Mouse (Mus musculus) c-Kit-positive CD71-negative TER-119-negative erythroid progenitor cells, embryonic 14.5 days (primary cell): ENCODE measurements around the gene Fam198b.
"Not testable (repeated sequence)": the region's sequence is repeated elsewhere in the genome, so short reads cannot be mapped to it uniquely, and the experiment has no call there.

ENCODE experiments used
- DNase-seq: peaks from one replicate; pipeline ENCODE4 v3.0.0-alpha.2; 2013; ENCODE audit warnings: low read depth

Gene Fam198b

DNA sequence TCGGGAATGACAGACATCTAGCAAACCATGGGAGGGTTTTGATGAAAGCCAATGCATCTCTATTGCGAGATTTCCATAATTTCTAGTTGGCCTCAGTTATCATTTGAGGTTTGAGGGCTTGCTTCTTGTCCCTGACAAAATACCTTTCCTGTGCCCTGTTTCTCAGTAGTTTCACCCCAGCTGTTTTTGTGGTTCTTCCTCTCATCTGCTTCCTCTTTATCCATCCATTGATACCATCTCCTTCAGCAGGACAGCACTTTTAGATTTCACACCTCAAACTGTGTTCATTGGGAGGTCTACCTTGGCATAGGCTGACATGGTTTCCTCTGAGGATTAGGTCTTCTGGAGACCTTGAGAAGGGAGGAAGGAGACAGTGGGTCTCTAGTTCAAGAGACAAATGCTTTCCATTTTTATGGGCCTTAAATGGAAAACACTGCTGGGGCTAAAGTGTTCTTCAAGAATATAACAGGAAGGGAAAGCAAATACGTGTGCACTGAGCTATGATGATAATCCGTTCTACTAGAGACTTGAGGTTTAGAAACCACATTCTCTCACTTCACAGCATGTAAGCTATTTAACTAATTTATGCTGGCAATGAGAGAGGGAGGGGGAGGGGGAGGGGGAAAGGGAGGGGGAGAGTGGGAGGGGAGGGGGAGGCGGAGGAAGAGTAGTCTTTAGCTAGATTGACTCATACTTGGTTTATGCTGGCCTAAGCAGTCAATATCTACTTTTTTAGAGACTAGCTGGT, 41.8 kb downstream of the Fam198b start:
- DNase-seq = no peak

DNA sequence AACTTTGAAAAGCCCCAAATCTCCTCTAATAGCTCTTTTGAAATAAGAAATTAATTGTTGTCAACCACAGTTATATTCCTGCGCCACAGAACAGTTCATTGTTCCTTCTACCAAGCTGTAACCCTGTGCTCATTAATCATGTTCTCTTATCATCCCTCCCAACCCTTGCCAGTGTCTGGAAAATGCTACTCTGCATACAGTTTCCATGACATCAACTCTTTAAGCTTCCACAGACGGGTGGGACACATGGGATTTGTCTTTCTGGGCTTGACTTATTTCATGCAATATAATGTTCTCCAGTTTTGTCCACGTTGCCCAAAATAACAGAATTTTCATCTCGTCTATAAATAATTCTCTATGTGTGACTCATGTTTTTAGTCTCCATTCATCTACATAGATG, 42.7 kb downstream of the Fam198b start:
- DNase-seq = no peak

- DNase-seq = no peak
Measured at GRCm38 (mm10) chr3:79928409-79928808, 44.1 kb downstream of the Fam198b start.

DNA sequence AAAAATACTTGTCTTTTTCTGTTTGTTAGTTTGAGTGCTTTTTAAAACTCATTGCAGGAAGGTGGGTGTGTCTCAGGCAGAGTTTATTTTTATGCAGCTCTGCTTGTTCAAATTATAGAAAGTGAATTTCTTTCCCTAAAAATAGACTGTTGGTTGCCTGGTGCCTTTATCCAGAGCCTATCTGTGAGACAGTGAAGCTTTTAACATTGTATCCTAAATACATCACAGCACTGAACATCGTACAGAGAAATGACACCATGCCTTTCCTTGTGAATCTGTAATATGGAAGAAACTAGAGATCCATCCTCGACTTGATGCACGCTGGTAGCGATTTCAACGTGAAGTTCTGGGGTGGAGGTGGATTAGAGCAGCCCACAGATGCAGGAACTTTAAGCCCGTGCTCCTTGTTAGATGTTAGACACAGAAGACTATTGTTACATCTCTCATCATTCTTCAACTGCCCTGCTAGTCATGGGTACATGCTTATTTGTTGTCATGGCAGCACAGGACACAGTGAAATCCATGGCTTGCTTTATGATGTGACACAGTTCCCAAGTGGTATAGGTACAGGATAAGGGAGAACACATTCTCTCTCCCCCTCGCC, 45.9 kb downstream of the Fam198b start:
- DNase-seq = no peak

GRCm38 (mm10) chr3:79936213-79936612, 51.9 kb downstream of the Fam198b start:
- peak; percentile 29 for DNase-seq

DNA sequence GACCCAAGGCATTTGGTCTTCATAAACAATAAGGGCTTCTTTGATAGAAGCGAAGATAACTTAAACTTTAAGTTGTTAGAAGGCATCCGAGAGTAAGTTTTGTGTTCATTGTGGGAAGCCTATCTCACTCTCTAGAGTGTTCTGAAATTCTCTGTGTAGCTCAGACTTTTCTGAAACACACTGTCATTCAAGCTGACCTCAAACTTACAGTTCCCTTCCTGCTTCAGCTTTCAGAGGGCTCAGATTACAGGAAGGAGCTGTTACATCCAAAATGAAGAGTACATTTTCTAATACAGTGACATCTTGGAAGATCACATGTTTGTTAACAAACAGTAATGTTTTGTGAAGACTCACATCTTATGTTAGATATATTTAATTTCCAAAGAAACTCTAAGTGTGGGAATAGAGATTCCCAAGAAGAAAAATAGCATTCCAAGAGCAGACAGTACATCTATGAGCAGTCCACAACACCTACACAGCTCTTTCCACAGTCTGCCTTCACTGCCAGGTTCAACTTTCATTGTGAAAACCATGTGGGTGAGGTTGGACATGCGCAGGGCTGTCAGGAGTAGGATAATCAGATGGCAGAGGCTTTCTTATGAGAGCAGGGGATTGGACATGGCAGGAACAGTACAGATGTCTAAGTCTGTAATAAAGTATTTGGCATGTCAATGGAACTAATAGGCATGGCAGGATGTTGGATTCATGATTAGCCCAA, 52.6 kb downstream of the Fam198b start:
- DNase-seq = no peak

DNA sequence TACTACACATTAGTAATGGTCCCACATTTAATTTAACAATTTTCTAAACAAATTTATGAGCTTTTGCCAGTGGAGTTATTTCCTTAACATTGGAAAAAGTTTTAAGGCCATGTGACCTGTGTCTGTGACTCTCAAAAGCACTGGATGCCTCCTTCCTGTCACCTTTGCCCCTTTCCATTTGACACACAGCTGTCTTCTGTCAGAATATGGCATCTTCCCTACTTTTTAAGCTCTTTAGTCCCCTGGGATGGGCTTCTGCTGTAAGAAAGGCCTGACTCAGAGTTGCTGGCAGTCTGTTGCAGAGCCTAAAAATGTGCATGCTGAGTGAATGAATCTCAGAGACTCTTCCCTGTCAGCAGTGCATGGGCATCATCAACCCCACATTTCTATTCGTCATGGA, 63.4 kb downstream of the Fam198b start:
- no peak for DNase-seq

GRCm38 (mm10) chr3:79948151-79948550, 63.8 kb downstream of the Fam198b start:
- DNase-seq = no peak

GRCm38 (mm10) chr3:79953164-79953759, 68.9 kb downstream of the Fam198b start:
- DNase-seq = no peak

GRCm38 (mm10) chr3:79955262-79955661, 70.9 kb downstream of the Fam198b start:
- no peak for DNase-seq

GRCm38 (mm10) chr3:79956792-79957191, 72.5 kb downstream of the Fam198b start:
- no peak for DNase-seq

DNA sequence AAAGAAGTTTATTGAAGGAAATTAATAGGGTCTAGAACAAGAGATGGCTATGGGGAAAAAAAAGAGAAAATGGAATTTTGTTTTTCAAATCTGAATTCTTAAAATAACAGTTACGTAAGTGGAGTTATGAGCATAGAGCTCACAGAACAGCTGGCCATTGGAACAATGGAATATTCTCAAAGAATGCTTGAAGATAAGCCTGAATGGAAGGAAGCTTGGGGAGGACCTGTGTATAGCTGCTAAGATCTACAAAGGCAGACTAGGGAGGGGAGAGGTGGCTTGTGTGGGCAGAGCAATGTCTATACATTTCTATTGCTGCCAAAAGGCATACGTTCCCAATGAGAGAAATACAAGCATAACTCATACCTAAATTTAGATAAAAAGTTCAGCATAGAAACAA, 73.4 kb downstream of the Fam198b start:
- no peak for DNase-seq

DNA sequence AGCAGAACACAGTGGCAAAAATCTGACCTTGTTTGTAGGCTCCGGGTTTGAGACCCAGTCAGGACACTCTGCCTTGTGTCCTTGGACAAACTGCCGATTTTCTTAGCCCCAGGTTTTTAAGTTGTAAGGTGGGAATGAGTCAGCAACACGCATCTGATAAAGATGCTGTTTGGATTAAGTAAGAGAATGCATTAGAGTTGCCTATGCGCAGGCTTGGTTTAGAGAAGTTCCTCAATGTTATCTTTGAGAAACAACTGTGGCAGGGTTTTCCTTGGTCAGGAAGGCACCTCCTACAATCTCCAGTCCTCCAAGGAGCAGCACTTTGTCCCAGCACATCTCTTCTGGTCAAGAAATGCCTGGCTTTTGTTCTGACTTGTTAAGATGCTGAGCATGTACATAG, 82.4 kb downstream of the Fam198b start:
- DNase-seq = peak; percentile 23

DNA sequence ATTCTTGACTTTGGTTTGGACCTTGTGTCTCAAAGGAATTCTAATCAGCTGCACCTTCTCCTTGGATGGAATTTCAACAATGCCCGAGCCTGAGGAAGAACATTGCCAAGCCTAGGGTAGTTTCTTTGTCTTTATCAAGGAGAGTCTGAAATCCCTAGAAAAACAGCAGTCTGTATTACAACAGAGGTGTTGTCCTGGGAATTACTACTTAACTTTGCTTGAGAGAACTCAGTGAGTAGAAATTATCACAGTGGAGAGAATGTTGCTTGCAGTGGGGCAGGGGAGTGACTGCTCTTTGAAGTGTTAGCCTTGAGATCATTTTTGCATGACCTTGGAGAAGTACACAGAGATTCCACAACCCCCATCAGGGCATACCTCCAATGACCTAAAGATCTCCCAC, 83.0 kb downstream of the Fam198b start:
- DNase-seq = no peak

GRCm38 (mm10) chr3:79968426-79968825, 84.1 kb downstream of the Fam198b start:
- DNase-seq = no peak

GRCm38 (mm10) chr3:79969536-79969935, 85.2 kb downstream of the Fam198b start:
- not testable (repeated sequence) for DNase-seq

DNA sequence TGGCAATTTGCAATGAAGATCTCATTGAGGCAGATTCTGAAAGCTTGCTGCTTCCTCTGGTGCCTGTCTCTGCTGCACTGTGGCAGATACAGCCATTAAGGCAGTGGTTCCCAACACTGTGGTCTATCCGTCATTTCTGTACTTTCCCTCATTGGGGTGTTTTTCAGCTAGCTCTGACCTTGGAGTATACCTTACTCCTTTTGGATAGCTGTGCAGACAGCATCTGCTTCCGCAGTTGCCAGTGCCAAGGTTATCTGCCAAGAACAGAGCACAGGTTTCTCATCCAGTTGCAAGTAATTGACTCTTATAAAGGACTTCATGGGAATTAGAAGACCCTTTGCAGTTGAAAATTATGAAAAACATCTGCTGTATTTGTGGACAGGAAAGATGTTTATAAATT, 85.7 kb downstream of the Fam198b start:
- no peak for DNase-seq

- DNase-seq = no peak
Measured at GRCm38 (mm10) chr3:79970498-79970897, 86.2 kb downstream of the Fam198b start.

GRCm38 (mm10) chr3:79971542-79971941, 87.2 kb downstream of the Fam198b start:
- no peak for DNase-seq

DNA sequence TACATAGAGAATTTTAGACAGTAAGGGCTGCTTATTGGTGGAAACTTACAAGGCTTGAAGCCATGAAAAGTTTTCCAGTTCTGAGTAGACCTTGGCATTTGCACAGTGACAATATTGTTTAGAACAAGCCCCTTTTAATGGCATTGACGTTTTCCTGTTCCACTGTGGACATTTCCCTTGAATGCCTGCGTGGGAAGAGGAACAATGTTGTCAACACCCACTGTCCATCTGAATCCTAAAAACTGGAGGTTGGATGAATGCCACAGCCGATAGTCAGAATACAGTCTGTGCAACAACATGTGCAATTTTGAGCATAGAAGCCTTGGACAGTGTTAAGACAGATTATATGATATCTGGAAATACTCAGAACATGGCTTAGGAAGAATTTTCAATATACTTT, 92.5 kb downstream of the Fam198b start:
- no peak for DNase-seq

- no peak for DNase-seq
Measured at GRCm38 (mm10) chr3:79977656-79978450, 93.5 kb downstream of the Fam198b start.

- DNase-seq = no peak
Measured at GRCm38 (mm10) chr3:79980714-79981113, 96.4 kb downstream of the Fam198b start.
